Mouse (Mus musculus): ENCODE results near the gene Lama4.

Lama4 gene

GRCm38 (mm10) chr10:39056050-39056449, 90.7 kb downstream of the Lama4 start:
- no peak for DNase-seq

GRCm38 (mm10) chr10:39064732-39065131, 99.4 kb downstream of the Lama4 start:
- no peak for DNase-seq

GRCm38 (mm10) chr10:39065449-39065848, 100.1 kb downstream of the Lama4 start:
- no peak for DNase-seq

- no peak for DNase-seq
These were observed 100.7 kb downstream of the Lama4 start for GRCm38 (mm10) chr10:39066061-39066460.

GRCm38 (mm10) chr10:39066962-39067361, 101.6 kb downstream of the Lama4 start:
- DNase-seq: peak; percentile 14

- no peak for DNase-seq
These were observed 106.7 kb downstream of the Lama4 start for GRCm38 (mm10) chr10:39072048-39072447.

GRCm38 (mm10) chr10:39096981-39097380, 131.7 kb downstream of the Lama4 start:
- peak; percentile 4 for DNase-seq

- DNase-seq: no peak
These were observed 133.4 kb downstream of the Lama4 start for GRCm38 (mm10) chr10:39098746-39099145.

- no peak for DNase-seq
These were observed 139.6 kb downstream of the Lama4 start for GRCm38 (mm10) chr10:39104803-39105449.

GRCm38 (mm10) chr10:39106413-39106812, 141.1 kb downstream of the Lama4 start:
- no peak for DNase-seq

- no peak for DNase-seq
These were observed 141.6 kb downstream of the Lama4 start for GRCm38 (mm10) chr10:39106935-39107334.

- DNase-seq: no peak
These were observed 143.6 kb downstream of the Lama4 start for GRCm38 (mm10) chr10:39108837-39109488.

GRCm38 (mm10) chr10:39109489-39109874, 144.2 kb downstream of the Lama4 start:
- DNase-seq: no peak

GRCm38 (mm10) chr10:39121412-39121811, 156.1 kb downstream of the Lama4 start:
- no peak for DNase-seq

GRCm38 (mm10) chr10:39133462-39134310, 168.4 kb downstream of the Lama4 start, which contains the start of the genes Fam229b and Tube1:
TSS of gene Fam229b (minus strand) at chr10:39133914.
TSS of gene Tube1 (plus strand) at chr10:39133976.
- DNase-seq: peak; percentile 92

- no peak for DNase-seq
These were observed 172.5 kb downstream of the Lama4 start for GRCm38 (mm10) chr10:39137766-39138165.

- DNase-seq: no peak
These were observed 173.4 kb downstream of the Lama4 start for GRCm38 (mm10) chr10:39138761-39139160.

GRCm38 (mm10) chr10:39140843-39141242, 175.5 kb downstream of the Lama4 start:
- DNase-seq: no peak

GRCm38 (mm10) chr10:39141401-39141800, 176.1 kb downstream of the Lama4 start:
- DNase-seq: no peak

- DNase-seq: no peak
These were observed 176.9 kb downstream of the Lama4 start for GRCm38 (mm10) chr10:39142216-39142615.

GRCm38 (mm10) chr10:39156719-39157118, 191.4 kb downstream of the Lama4 start:
- DNase-seq: no peak

- DNase-seq: no peak
These were observed 192.0 kb downstream of the Lama4 start for GRCm38 (mm10) chr10:39157321-39157720.

- no peak for DNase-seq
These were observed 193.0 kb downstream of the Lama4 start for GRCm38 (mm10) chr10:39158306-39158705.
